Mouse (Mus musculus) lung, postnatal 10 days (tissue): ENCODE data around the gene Prdm12.

Experiments used
- DNase-seq: peaks from one replicate; pipeline ENCODE4 v3.0.0; 2021

Gene Prdm12

DNA sequence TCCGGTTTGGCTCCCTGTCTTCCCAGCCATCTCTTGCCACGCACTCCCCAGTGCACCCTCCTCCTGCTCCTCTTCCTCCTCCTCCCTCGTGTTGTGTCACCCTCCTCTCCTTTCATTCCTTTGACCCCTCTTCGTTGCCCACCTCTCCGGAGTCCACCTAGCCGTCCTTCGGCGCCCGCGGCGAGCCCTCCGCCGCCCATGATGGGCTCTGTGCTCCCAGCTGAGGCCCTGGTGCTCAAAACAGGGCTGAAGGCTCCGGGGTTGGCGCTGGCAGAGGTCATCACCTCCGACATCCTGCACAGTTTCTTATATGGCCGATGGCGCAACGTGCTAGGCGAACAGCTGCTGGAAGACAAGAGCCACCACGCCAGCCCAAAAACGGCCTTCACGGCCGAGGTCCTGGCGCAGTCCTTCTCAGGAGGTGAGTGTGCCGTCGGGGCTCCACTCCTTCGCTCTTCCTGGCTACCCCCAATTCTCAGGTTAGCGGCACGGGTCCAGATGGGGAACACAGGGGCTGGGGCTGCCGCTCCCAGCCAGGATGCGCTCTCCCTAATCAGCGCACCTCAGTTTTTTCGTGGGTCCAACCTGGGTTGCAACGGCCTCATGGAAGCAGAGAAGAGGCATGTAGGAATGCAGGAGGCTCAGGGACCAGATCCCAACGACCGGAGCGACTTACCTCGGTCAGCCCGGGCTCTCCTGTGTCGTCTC is at the start of gene Prdm12:
Prdm12 (plus strand) TSS at position 137 of the 708 bp plus-strand sequence.
- DNase-seq = no peak

DNA sequence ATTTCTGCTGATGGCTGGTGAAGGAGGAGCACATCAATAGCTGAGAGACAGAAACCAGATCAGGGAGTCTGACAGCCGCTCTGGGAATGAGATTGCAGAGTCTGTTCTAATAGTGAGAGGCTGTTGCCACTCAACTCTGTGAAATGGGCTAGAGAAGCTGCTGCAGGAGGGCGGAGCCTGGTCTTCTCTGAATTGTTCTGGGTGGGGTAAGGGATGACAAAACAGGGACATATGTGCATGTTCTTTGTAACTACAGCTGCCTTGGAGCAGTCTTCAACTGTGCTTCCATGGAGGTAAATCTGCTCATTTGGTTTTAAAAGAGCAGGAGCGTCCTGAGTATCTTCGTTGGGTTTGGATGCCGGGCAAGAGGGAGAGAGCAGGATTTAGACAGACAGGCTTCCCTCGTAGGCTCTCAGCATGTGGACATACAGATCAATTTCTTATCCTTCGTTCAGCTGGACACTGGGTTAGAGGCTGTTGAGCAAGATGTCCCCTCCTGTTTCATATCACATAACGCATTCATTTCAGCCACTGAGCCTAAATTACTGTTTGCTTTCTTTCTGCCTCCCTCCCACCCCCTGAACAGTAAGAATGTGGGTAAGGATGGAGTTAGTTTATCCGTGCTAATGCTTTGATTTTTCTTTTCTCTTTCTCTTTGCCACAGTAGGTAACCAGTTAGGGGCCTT is 47.9 kb upstream of the Prdm12 start:
- DNase-seq = peak; percentile 25

DNA sequence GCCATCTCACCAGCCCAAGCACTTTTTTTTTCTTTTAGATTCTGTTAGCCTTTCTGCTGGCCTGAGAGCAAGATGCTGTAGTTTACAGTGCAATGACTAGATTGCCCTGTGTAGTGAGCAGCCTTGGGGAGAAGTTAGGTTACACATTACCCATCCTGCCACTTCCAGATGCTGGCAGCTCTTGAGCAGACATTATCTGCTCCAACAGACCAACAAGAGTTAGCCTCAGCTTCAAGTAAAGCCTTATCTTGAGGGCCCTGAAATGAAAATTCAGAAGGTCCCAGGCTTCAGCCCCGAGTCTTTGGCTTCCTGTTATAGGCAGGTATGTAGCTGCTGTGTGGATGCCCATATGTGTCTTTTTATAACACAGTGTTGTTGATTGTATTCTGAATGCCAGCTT is 32.3 kb upstream of the Prdm12 start:
- DNase-seq = no peak

DNA sequence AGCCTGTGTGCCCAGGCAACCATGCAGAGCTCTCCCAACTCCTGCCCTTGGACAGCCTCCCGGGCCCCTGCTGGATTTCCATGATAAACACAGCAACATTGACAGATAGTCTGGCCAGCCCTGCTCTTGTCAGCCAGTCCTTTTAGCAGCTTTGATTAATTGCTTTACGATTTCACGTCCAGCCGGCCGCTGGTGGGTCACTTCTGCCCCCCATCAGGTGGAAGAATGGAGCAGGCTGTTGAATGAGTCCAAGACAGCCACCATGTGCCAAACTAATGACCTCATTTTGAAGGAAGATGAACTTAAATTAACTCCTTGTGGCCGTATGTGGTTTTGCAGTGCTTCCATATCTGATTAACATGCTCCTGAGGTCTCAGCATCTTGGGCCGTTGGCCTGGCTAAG is 30.0 kb upstream of the Prdm12 start:
- no peak for DNase-seq

DNA sequence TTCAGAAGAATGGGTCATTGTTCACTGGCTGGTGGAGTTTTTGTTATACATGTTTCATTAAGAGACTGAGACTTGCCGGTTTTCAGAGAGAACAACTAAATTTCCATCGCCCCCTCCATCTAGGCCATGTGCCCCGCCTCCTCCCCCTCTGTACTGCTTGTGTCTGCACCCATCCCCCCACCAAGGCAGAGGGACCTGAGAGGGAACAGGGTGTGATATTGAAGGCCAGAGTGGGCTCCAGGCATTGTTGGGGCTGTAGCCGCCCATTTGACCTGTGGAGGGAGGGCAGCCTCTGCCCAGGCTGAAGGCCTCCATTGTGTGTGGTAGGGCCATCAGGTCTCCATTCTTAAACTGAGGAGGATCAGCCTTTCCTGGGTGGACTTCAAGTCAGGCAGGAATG is 28.9 kb upstream of the Prdm12 start:
- no peak for DNase-seq

DNA sequence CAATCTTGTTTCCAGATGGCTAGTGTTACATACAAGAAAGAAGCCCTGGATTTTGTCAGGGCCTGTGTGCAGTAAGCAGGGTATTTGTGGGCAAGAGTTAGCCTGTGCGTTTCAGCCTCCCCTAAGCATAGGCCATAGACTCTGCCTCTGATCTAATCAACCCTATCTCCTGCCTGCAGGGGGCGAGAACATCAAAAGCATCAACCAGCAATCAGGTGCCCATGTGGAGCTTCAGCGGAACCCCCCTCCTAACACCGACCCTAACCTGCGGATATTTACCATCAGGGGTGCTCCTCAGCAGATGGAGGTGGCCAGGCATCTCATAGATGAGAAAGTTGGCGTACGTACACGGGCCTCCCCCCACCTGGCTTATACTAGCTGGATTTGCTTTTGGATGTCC is 28.4 kb upstream of the Prdm12 start:
- DNase-seq = no peak

DNA sequence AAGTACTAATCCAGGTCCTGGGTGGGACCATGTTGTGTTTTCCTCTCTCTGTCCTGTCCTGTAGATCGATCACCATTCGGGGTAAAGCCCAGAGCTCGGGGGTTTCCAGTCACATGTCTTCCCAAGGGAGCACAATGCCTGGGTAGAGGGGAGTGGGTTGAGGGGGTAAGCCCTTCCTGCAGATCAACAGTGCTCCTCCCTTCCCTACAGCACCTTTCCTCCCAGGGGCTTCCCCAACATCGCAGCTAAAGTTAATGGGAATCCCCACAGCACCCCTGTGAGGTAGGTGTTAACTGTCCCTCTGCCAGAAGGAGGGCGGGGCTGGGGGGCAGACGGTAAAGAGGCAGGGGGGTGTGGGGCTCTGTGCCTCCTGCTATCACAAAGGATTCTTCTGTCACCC is 27.2 kb upstream of the Prdm12 start:
- DNase-seq = no peak

DNA sequence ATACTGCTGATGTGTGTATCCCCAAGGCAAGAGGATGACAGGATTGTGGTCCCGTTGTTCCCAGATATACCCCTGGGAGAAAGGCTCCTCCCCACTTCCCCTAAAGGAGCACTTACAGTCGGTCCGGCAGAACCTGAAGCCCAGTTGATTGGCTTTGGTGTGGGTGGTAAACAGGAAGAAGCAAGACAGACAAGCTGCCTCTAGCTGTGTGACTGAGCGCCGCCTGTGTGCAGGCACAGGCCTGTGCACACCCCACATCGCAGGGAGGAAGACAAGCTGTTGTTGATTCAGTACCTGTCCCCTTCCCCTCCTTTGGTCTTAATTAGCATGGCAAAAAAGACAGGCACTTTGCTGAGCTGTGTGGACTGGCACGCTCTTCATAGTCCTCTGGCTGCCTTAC is 26.1 kb upstream of the Prdm12 start:
- DNase-seq = no peak

DNA sequence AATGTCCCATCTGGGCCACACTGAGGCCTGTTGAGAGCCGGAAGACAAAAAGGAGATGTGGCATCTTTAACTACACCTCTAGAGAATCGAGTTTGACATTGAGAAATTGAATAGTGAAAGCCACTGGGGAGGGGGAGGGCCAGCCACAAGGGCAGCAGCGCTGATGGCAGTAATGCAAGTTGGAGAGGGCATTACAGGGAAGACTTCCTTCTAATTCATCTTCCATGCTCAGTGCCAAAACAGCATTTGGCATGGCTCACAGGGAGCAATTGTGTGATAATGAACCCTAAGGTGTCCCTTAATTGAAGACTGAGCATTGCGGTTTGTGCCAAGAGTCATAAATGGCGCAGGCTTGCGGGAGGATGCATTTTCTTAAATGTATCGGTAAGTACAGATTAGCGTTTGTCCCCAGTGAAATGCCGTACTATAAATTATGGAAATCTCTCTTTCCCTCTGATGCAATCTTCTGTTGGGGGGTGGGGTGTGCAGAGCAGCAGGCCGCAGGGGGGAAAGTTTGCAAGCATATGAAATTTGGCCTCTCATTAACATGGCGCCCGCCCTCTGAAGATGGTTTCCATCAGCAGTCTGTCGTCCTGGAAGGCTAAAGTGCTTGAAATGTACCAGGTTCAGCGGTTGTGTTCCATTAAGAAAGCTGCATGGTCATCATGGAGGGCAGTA is 21.2 kb upstream of the Prdm12 start:
- no peak for DNase-seq

DNA sequence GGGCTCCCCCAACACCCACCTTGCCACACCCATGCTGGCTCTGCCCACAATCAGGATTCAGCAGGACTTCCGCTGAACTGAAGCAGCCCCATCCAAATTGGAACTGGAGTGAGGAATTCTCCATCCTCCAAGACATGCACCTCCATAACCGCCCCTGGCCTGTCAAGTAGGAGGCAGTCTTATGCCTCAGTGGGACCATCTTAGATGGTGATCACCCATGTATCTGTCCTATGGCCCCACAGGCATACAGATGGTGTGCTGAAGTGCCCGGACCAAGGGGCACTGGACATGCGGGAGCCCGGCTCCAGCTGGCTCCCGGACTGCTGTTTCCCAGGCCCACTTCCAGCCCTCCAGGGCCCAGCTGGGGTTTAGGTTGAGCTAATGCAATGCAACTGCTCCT is 20.6 kb upstream of the Prdm12 start:
- no peak for DNase-seq

DNA sequence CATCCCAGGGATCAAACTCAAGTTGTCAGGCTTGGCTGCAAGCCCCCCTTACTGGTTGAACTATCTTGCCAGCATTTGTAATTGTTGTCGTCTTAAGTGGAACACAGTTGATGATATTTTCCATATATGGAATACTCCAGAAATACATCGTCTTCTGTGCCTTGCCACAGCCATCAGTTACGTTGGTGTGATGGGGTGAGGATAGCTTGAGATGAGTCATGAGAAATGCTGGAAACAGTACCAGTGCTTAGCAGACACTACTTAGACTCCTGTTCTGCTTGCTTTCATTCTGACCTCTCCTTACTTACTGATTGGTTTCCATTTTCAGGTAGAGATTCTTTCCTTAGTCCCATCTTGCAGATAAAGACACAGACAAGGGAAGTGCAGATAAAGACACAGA is 6.3 kb upstream of the Prdm12 start:
- no peak for DNase-seq

DNA sequence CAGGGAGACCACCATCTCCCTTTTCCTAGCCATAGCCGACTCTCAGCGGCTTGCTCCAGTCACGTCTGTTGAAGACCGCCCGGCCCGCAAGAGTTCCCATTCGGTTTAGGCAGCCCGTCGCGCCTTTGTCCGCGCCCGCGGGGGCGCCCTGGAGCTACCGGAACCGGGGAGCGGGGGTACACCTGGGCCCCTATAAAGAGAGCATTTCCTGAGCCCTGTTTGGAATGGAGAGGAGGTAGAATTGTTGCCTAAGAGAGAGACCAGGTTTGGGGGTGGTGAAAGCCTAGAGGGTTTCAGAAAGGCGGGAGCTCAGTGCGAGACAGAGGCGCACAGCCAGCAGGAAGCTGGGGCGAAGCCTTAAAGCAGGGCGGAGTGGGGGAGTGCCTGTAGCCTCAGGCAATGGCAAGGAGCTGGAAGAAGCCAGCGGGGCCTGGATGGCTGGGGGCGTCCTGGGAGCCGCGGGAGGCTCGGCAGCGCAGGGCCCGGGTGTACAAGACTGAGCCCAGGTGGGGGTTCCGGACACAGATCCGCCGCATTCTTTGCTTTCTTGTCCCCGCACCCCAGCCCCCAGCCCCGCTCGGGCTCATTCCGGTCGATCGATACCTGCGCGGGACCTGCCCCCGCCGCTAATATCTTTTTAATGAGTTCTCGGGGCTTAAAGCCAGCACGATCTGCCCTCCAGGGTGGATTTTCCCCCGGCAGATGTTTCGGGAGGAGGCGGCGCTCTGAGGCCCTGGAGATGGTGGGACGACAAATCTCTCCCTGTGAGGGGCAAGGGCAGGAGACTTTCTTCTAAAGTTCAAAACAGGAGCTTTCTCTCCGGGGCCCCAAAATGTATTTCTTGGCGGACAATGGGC is 4.3 kb upstream of the Prdm12 start:
- DNase-seq = no peak

DNA sequence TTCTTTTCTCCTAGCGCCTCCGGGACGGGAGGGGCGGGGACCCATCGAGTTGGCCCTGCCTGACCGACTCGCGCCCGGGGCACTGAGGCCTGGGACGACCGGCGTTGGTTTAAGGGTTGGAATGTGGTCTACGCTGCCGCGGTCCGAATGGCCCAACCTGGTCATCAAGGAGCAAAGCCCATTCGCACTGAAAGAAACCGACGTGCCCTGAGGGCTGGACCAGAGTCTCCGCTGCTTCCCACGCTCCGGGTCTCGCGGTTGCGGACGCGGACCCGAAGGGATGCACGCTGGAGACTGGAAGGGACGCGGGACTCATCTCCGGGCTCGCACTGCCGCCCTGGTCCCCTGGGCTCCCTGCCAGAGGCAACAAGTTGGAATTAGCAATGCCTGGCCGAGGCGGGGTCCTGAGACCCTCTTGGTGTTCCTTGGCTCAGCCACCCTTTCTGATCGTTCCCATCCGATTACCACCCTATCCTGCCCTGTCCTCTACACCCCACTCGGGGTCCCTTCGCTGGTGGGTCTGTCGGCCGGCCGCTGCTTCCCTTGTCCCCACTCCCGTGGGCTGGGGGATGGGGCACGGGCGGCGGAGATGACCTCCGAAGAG is 3.6 kb upstream of the Prdm12 start:
- DNase-seq = no peak

DNA sequence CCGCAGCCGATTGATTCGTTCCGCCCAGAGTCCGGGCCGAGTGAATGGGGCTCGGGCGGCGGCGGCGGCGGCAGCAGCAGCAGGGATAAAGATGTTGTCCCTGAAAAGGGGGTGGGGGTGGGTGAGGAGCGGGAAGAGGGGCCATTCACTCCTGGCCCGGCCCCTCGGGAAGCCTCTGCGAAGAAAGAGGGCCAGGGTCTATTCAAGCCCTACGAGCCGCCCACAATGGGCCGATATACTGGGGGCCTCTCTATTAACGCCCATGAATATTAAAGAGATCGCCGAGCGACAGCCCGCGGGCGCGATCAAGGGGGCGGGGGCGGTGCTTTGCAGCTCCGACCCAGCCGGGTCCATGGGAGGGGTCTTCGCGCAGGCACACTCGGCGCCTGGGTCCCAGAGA is 3.1 kb upstream of the Prdm12 start:
- DNase-seq = no peak

DNA sequence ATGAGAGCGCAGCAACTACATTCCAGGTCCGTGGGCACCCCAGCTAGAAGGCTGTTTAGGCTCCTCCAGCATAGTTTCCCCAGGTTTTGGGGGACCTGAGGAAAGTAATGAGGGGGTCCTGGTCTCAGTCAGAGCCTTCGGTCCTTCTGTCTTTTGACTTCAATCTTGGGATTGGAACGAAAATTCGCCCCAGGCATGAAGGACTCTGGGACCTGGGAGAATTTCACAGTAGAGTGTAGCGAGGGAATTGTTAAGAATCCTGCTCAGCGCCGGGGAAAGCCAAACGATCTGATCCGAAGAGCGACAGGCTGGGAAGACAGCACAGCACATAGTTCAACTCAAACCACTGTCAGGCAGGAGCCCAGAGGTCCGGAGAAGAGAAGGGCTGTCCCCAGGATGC is 2.5 kb upstream of the Prdm12 start:
- no peak for DNase-seq

DNA sequence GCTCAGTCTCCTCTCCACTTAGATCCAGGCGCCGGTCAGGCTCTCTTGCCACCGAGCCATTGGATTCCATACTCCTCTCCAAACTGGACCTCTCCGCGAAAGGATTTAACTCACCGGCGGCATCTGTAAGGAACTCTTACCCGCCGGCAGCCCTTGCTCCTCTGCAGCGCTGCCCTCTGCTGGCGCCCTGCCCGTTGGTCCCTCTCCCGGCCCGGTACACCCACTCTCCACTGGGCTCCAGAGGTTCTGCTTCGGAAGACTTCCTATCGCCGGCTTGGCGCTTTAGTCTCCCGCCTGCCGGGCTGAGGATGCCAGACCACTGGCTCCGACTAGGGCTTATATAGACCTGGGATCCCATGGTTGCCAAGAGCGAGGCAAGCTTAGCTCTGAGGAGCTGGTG is 2.0 kb upstream of the Prdm12 start:
- peak; percentile 54 for DNase-seq

DNA sequence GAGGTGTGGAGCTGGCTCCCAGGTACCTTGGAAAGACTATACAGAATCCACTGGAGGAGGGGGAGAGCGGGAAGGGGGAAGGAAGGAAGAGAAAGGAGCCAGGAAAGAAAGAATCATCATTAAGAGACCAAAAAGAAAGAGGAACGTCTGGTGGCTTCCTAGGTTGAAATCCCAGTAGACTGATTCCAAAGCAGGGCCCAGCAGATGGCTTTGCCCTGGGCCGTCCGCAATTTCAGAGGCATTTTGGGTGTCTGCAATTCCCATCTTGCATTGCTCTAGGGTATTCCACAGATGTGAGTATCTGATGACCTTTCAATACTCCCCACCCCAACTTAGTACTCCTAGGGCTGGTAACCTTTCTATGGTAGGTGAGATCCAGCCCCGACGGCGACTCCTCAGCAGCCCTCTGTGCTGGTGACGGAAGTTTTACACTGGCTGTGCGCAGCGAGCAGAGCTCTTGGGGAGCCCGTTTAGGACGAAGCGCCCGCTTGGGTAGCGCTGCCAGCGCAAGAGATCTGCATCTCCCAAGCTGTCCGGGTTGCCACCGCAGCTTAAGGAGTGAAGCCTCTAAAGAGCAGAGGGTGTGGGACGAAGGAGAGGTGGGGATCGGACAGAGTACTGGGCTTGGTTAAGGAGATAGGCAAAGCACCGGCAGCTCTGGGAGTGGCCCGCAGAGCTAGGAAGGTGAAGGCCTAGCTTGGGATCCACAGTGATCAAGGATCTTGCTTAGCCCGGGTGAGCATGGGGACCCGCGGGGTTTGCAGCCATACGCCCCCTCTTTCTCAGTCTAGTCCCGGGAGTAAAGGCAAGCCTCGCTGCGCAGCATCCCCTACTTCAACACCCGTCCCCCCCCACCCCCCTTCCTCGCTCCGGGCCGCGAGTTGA is 1.0 kb upstream of the Prdm12 start:
- no peak for DNase-seq

DNA sequence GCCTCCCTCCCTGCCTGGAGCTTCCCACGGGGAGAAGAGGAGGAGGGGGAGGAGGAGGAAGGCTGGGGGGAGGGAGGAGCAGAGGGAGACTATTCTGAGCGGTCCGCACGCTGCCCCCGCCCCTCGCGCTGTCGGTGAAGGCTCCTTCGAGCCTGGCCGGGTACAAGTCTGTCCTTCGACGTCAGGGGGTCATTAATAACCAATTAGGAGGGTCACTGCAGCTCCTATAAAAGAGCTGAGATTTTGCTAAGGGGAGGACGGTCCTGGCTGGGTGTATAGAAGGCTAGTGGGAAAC is 424 bp upstream of the Prdm12 start:
- no peak for DNase-seq

DNA sequence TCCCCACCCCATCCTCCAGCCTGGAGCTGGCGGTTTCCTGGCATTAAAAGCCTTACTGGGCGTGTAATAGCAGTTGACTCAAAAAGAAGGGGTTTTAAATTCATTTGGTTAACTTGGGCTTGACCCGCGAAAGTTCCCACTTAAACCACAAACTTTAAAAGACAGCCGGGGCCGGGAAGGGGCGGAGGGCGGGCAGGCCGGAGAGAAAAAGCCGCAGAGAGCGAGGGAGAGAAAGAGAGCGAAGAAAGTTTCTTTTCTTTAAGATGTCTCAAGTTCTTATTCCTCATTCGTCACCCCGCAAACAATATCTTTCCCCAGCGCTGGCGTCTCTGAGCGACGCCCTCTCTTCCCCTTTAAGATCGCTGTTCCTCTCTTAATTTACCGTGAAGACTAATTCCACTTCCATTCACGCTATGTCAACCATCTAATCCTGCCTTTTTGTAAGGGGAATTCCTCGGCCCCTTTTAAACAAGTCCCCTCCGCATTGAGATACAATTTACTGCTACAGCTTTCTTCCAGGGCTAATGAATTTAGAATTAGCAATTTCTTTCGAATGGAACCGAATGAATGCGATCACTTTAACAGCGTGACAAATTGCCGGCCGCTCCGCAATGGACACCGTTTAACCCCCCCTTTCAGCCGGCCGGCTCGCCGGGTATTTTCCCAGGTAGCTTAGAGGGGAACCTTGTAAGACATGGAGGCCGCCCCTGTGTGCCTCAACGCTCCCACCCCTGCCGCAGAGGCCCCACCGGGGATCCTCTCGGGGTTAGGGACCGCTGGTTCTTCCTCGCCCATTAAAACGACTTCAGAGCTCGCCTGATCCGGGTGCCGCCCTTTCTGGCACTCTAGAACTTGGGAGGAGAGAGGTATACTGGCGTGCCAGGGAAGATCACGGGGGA is 1.0 kb downstream of the Prdm12 start:
- DNase-seq = no peak

DNA sequence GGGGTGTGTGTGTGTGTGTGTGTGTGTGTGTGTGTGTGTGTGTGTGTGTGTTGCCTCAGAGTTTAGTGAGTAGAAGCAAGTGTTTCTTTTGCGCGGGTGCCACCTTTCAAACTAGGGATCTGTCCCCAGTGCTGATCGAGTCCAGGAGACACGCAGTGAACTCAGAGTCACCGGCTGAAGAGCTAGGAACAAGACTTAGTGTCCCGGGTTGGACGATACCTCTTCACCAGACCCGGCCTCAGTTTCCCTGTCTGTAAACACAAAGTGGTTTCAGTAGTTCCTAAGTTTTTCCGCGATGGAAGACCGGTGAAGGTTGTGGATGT is 1.6 kb downstream of the Prdm12 start:
- DNase-seq = no peak

DNA sequence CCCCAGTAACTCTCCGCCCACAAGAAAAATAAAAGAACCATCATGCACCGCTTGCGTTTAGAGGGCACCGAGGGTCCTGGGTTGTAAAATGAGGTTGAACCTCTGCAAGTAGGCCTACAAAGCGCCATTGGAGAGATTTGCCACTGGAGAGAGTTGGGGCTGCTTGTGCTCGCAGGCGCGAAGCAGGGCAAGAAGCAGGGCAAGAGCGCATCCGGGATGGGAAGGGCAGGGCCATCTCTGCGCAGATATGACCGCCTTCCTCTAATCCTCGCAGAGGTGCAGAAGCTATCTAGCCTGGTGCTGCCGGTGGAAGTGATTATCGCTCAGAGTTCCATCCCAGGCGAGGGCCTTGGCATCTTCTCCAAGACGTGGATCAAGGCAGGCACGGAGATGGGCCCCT is 2.1 kb downstream of the Prdm12 start:
- DNase-seq = no peak
